Mouse (Mus musculus): ENCODE data around the gene Rbms3.

- TF ChIP-seq CTCF (IDR thresholded peaks at IDR 0.05; ENCODE audit: insufficient read depth, low read depth, low read length) (no peak), POLR2A (IDR thresholded peaks at IDR 0.05; ENCODE audit: insufficient read depth, low read depth, low read length) (no peak)
These were observed 46.1 kb downstream of the Rbms3 start for GRCm38 (mm10) chr9:117583638-117584037.
